Mouse (Mus musculus) telencephalon, adult 2 months (tissue): ENCODE data around the gene Tmem88.

Experiments
- DNase-seq: peaks from one replicate; pipeline ENCODE4 v3.0.0-alpha.2; 2011; ENCODE audit warnings: low read depth, low spot score

Tmem88 gene

GRCm38 (mm10) chr11:69364376-69364775, 33.7 kb downstream of the Tmem88 start:
- DNase-seq: no peak

GRCm38 (mm10) chr11:69362479-69362878, 35.6 kb downstream of the Tmem88 start:
- DNase-seq: no peak

GRCm38 (mm10) chr11:69362021-69362420, 36.0 kb downstream of the Tmem88 start:
- no peak for DNase-seq

- no peak for DNase-seq
Measured at GRCm38 (mm10) chr11:69357690-69358089, 40.3 kb downstream of the Tmem88 start.

GRCm38 (mm10) chr11:69356544-69356943, 41.5 kb downstream of the Tmem88 start:
- DNase-seq: no peak
